15 mouse cellular contexts compared by ENCODE assay signal in genomic region chr5:141738725-141739124, GRCm38 (mm10).
DNase-seq lines count a peak whose midpoint lies in the region; ATAC-seq and TF ChIP-seq lines count a peak whose summit lies in the region.
"Had no signal": no experiment of that assay in that cellular context is flagged by ENCODE, and none has a peak within 500 bp of the region (broad histone marks: within the 10 kb centered on the region; RNA-seq: fewer than 3 reads in every experiment).

No protein-coding gene starts in this region.

- H3K4me2 ChIP-seq in hindbrain, postnatal 0 days (ENCODE audit: low read depth, low read length) = no peak overlapping the region
- no peak overlapping the region for H3K4me2 ChIP-seq in hindbrain, embryonic 13.5 days
- no peak overlapping the region for H3K4me2 ChIP-seq in midbrain, postnatal 0 days (ENCODE audit: low read depth, low read length, poor library complexity, severe bottlenecking)
- H3K4me2 ChIP-seq in midbrain, embryonic 16.5 days (ENCODE audit: low read length) = no peak overlapping the region
- H3K4me2 ChIP-seq: embryonic facial prominence, embryonic 12.5 days had no signal

- H3K4me3 ChIP-seq in hindbrain, postnatal 0 days (ENCODE audit: low read length) = no peak overlapping the region
- H3K4me3 ChIP-seq in hindbrain, embryonic 13.5 days = no peak overlapping the region
- no peak overlapping the region for H3K4me3 ChIP-seq in midbrain, postnatal 0 days (ENCODE audit: low read depth, low read length)
- H3K4me3 ChIP-seq in midbrain, embryonic 16.5 days (ENCODE audit: low read depth, low read length) = no peak overlapping the region
- H3K4me3 ChIP-seq: embryonic facial prominence, embryonic 12.5 days had no signal

- no peaks in the 10 kb centered on the region for H3K9me3 ChIP-seq in hindbrain, postnatal 0 days (ENCODE audit: low read length)
- H3K9me3 ChIP-seq in hindbrain, embryonic 13.5 days = 0 out of 2 replicates have a peak, but pooled peaks cover 5% of the 10 kb centered on the region
- no peaks in the 10 kb centered on the region for H3K9me3 ChIP-seq in midbrain, postnatal 0 days (ENCODE audit: low read length)
- no peaks in the 10 kb centered on the region for H3K9me3 ChIP-seq in midbrain, embryonic 16.5 days (replicated peaks; ENCODE audit: control insufficient read depth, low read length, poor library complexity, severe bottlenecking)

- no peaks in the 10 kb centered on the region for H3K36me3 ChIP-seq in hindbrain, postnatal 0 days (ENCODE audit: insufficient read depth, low read length)
- H3K36me3 ChIP-seq in hindbrain, embryonic 13.5 days = no peaks in the 10 kb centered on the region
- H3K36me3 ChIP-seq in midbrain, postnatal 0 days (ENCODE audit: insufficient read depth, low read length) = no peaks in the 10 kb centered on the region
- H3K36me3 ChIP-seq in midbrain, embryonic 16.5 days (ENCODE audit: control insufficient read depth, insufficient read depth, low read length) = no peaks in the 10 kb centered on the region
- H3K36me3 ChIP-seq: embryonic facial prominence, embryonic 12.5 days; G1E had no signal

- no peaks in the 10 kb centered on the region for H3K27me3 ChIP-seq in hindbrain, postnatal 0 days (ENCODE audit: insufficient read depth, low read length)
- no peaks in the 10 kb centered on the region for H3K27me3 ChIP-seq in hindbrain, embryonic 13.5 days
- no peaks in the 10 kb centered on the region for H3K27me3 ChIP-seq in midbrain, postnatal 0 days (ENCODE audit: insufficient read depth, low read length)
- H3K27me3 ChIP-seq in midbrain, embryonic 16.5 days (ENCODE audit: control insufficient read depth, insufficient read depth, low read depth, low read length) = no peaks in the 10 kb centered on the region
- H3K27me3 ChIP-seq: embryonic facial prominence, embryonic 12.5 days had no signal

- no peak overlapping the region for H3K27ac ChIP-seq in hindbrain, postnatal 0 days
- no peak overlapping the region for H3K27ac ChIP-seq in hindbrain, embryonic 13.5 days
- H3K27ac ChIP-seq in midbrain, postnatal 0 days (ENCODE audit: low read depth, low read length) = no peak overlapping the region
- no peak overlapping the region for H3K27ac ChIP-seq in midbrain, embryonic 16.5 days (ENCODE audit: low read length)
- H3K27ac ChIP-seq: embryonic facial prominence, embryonic 12.5 days had no signal

- ATAC-seq in hindbrain, postnatal 0 days = no peak
- ATAC-seq in hindbrain, embryonic 13.5 days (ENCODE audit: low FRiP score) = no peak
- no peak for ATAC-seq in midbrain, postnatal 0 days (ENCODE audit: low FRiP score)
- no peak for ATAC-seq in midbrain, embryonic 16.5 days
- no peak for ATAC-seq in erythroid progenitor cell, adult 5-6 weeks (replicated peaks; ENCODE audit: low FRiP score, poor library complexity, severe bottlenecking)
- ATAC-seq: forebrain, embryonic 14.5 days had no signal

- no peak for DNase-seq in hindbrain, postnatal 0 days (ENCODE audit: low spot score)
- DNase-seq in midbrain, postnatal 0 days (ENCODE audit: low spot score) = no peak
- DNase-seq in ZHBTc4 (ENCODE audit: low read depth, low spot score) = peak; percentile 47
- DNase-seq in thymus, postnatal 4 days = peak; percentile 38
- DNase-seq: adrenal gland, postnatal 36 days; cerebellum, adult 9-10 months; gastrocnemius, postnatal 36 days; heart, postnatal 36 days; kidney, adult 8-10 months had no signal

- H3K4me1 ChIP-seq in hindbrain, postnatal 0 days (ENCODE audit: insufficient read depth, low read length) = no peaks in the 10 kb centered on the region
- H3K4me1 ChIP-seq in hindbrain, embryonic 13.5 days (replicated peaks) = no peaks in the 10 kb centered on the region
- H3K4me1 ChIP-seq in midbrain, postnatal 0 days (ENCODE audit: insufficient read depth, low read length) = no peaks in the 10 kb centered on the region
- no peaks in the 10 kb centered on the region for H3K4me1 ChIP-seq in midbrain, embryonic 16.5 days (ENCODE audit: control insufficient read depth, insufficient read depth, low read length)
- H3K4me1 ChIP-seq: embryonic facial prominence, embryonic 12.5 days had no signal

- WGBS in hindbrain, postnatal 0 days = 70% methylated on average over 5 of the region's 5 CpGs
- 71% methylated on average over 5 of the region's 5 CpGs for WGBS in hindbrain, embryonic 13.5 days
- WGBS in midbrain, postnatal 0 days = 77% methylated on average over 5 of the region's 5 CpGs
- 76% methylated on average over 5 of the region's 5 CpGs for WGBS in midbrain, embryonic 16.5 days

- no peak overlapping the region for H3K9ac ChIP-seq in hindbrain, postnatal 0 days (replicated peaks; ENCODE audit: low read length)
- H3K9ac ChIP-seq in hindbrain, embryonic 13.5 days = no peak overlapping the region
- no peak overlapping the region for H3K9ac ChIP-seq in midbrain, postnatal 0 days (replicated peaks; ENCODE audit: low read length, poor library complexity, severe bottlenecking)
- no peak overlapping the region for H3K9ac ChIP-seq in midbrain, embryonic 16.5 days (ENCODE audit: low read depth, low read length)
- H3K9ac ChIP-seq: embryonic facial prominence, embryonic 12.5 days had no signal

- TF ChIP-seq CTCF in hindbrain, postnatal 0 days (IDR thresholded peaks at IDR 0.05; ENCODE audit: low read depth) = peak; percentile 34
- TF ChIP-seq CTCF in midbrain, postnatal 0 days (IDR thresholded peaks at IDR 0.05) = peak; percentile 46

Comparison
In these comparisons a context has a peak if more than half of its experiments do, and no peak if none do; other contexts are left out.
1. DNase-seq: peak in ZHBTc4 (single experiment) and thymus, postnatal 4 days (single experiment); none in hindbrain, postnatal 0 days (single experiment) and midbrain, postnatal 0 days (single experiment).